Mouse (Mus musculus) left cerebral cortex, adult 2 months (tissue): ENCODE measurements around the gene Tssk6. TPM values are rescaled to one million over a fixed set of nuclear protein-coding genes. Genes with fewer than 3 reads are reported as not detected.

ENCODE experiments used
- DNase-seq, 2 experiments: peaks; one replicate each; pipeline ENCODE4 v3.0.0; 2021 to 2022; ENCODE audit warnings: low spot score in 2 of 2, mixed read lengths in 1 of 2; ENCODE audit errors: extremely low spot score in 1 of 2
- H3K27ac ChIP-seq: fragments of 200-600 bp; 2 replicates; pipeline ENCODE4 v1.8.1; 2022
- H3K4me3 ChIP-seq: fragments of 200-600 bp; 2 replicates; pipeline ENCODE4 v1.8.1; 2022
- CTCF ChIP-seq: fragments of 200-600 bp; IDR thresholded peaks from 2 replicates; pipeline ENCODE4 v1.8.1; 2022; ENCODE audit warnings: antibody characterized with exemption, mild to moderate bottlenecking, moderate library complexity
- intact Hi-C: fragments of 180-260 bp; cut with DNase I; formaldehyde crosslinking; loops from one replicate; pipeline ENCODE4 v1.15.1; 2025
- total RNA-seq, 2 experiments: library from RNA; stranded (reverse); gene quantifications; 2 replicates each; pipeline ENCODE4 v1.2.3; 2021

The Tssk6 gene
- total RNA-seq, 2 experiments from 2014 or later, result 0.25 TPM; not detected in 1

- TF ChIP-seq CTCF, result peak; percentile 75
- intact Hi-C loops, result loop anchor here (2.0 kb wide), 1 partner anchor 19 kb away; no protein-coding TSS in a partner anchor
Measured at GRCm38 (mm10) chr8:69901484-69902162, 361 bp upstream of the Tssk6 start.

GRCm38 (mm10) chr8:69903063-69903542 is 1.1 kb downstream of the Tssk6 start:
- intact Hi-C loops, result loop anchor here (2.0 kb wide), 1 partner anchor 20 kb away; no protein-coding TSS in a partner anchor
- Histone ChIP-seq H3K27ac (peak overlapping the region; percentile 98), H3K4me3 (peak overlapping the region; percentile 87)
- TF ChIP-seq CTCF, result no peak
- DNase-seq, result peak; percentile 98 to 99

More at GRCm38 (mm10) chr8:69901484-69902162, 361 bp upstream of the Tssk6 start:
- Histone ChIP-seq H3K27ac (peak overlapping the region; percentile 98), H3K4me3 (peak overlapping the region; percentile 87)
- peak; percentile 95 to 97 for DNase-seq

GRCm38 (mm10) chr8:69904096-69904495 is 2.1 kb downstream of the Tssk6 start:
- H3K27ac ChIP-seq, result no peak overlapping the region
- no peak for DNase-seq
- H3K4me3 ChIP-seq, result no peak overlapping the region
- intact Hi-C loops, result no loop called here
- no peak for TF ChIP-seq CTCF

- intact Hi-C loops, result no loop called here
- H3K27ac ChIP-seq, result no peak overlapping the region
- no peak for DNase-seq
Measured at GRCm38 (mm10) chr8:69906260-69906659, 4.3 kb downstream of the Tssk6 start.

GRCm38 (mm10) chr8:69907106-69907505 is 5.1 kb downstream of the Tssk6 start:
- intact Hi-C loops, result no loop called here
- no peak for DNase-seq
- H3K27ac ChIP-seq, result no peak overlapping the region
- TF ChIP-seq CTCF, result no peak
- no peak overlapping the region for H3K4me3 ChIP-seq

More at GRCm38 (mm10) chr8:69906260-69906659, 4.3 kb downstream of the Tssk6 start:
- H3K4me3 ChIP-seq, result no peak overlapping the region
- no peak for TF ChIP-seq CTCF

GRCm38 (mm10) chr8:69911917-69912316 is 9.9 kb downstream of the Tssk6 start:
- DNase-seq, result no peak
- no peak overlapping the region for H3K4me3 ChIP-seq
- TF ChIP-seq CTCF, result no peak
- no peak overlapping the region for H3K27ac ChIP-seq
- intact Hi-C loops, result no loop called here

- peak; percentile 17 for TF ChIP-seq CTCF
- peak; percentile 47 to 53 for DNase-seq
- Histone ChIP-seq H3K27ac (peak overlapping the region; percentile 44; the same call in 1 of the 2 replicates), H3K4me3 (no peak overlapping the region)
- intact Hi-C loops, result no loop called here
Measured at GRCm38 (mm10) chr8:69912478-69913074, 10.6 kb downstream of the Tssk6 start.

- DNase-seq, result no peak
- no peak overlapping the region for H3K4me3 ChIP-seq
- no peak for TF ChIP-seq CTCF
- no peak overlapping the region for H3K27ac ChIP-seq
- intact Hi-C loops, result no loop called here
Measured at GRCm38 (mm10) chr8:69914526-69914925, 12.5 kb downstream of the Tssk6 start.

- intact Hi-C loops, result loop anchor here (1.0 kb wide), 1 partner anchor 41 kb away; no protein-coding TSS in a partner anchor
Measured at GRCm38 (mm10) chr8:69915748-69916147, 13.8 kb downstream of the Tssk6 start.

GRCm38 (mm10) chr8:69918506-69918905 is 16.5 kb downstream of the Tssk6 start:
- Histone ChIP-seq H3K4me3 (no peak overlapping the region), H3K27ac (no peak overlapping the region)
- no peak for TF ChIP-seq CTCF
- intact Hi-C loops, result loop anchor here (2.0 kb wide), 2 partner anchors 124 to 248 kb away; partner anchors contain the start of genes Mau2 and Sugp1
- DNase-seq, result no peak

More at GRCm38 (mm10) chr8:69915748-69916147, 13.8 kb downstream of the Tssk6 start:
- no peak for DNase-seq
- Histone ChIP-seq H3K4me3 (no peak overlapping the region), H3K27ac (0 out of 2 replicates have a peak overlapping the region, but pooled peaks have one; percentile 1)
- TF ChIP-seq CTCF, result peak; percentile 55

- Histone ChIP-seq H3K27ac (no peak overlapping the region), H3K4me3 (no peak overlapping the region)
- intact Hi-C loops, result loop anchor here (1.0 to 2.0 kb wide), 3 partner anchors 82 to 248 kb away; partner anchors contain the start of genes Mau2 and Sugp1
- TF ChIP-seq CTCF, result peak; percentile 97
- DNase-seq, result peak; percentile 74 to 80
Measured at GRCm38 (mm10) chr8:69919010-69919409, 17.0 kb downstream of the Tssk6 start.
